Mouse (Mus musculus) right cerebral cortex, postnatal 36 days (tissue): ENCODE measurements around the gene Tmem178b.

Experiments used
- DNase-seq, 2 experiments: peaks; one replicate each; pipeline ENCODE4 v3.0.0; 2022; ENCODE audit warnings: low spot score in 2 of 2, mixed read lengths in 1 of 2

The Tmem178b gene

GRCm38 (mm10) chr6:40078353-40078752 is 205.3 kb downstream of the Tmem178b start:
- no peak for DNase-seq

GRCm38 (mm10) chr6:40083726-40084125 is 210.7 kb downstream of the Tmem178b start:
- DNase-seq: no peak

- no peak for DNase-seq
These were observed 218.2 kb downstream of the Tmem178b start for GRCm38 (mm10) chr6:40091250-40091651.

- no peak for DNase-seq
These were observed 225.4 kb downstream of the Tmem178b start for GRCm38 (mm10) chr6:40098498-40098897.

GRCm38 (mm10) chr6:40101785-40102184 is 228.7 kb downstream of the Tmem178b start:
- no peak for DNase-seq

- no peak for DNase-seq
These were observed 229.8 kb downstream of the Tmem178b start for GRCm38 (mm10) chr6:40102863-40103262.

- no peak for DNase-seq
These were observed 237.0 kb downstream of the Tmem178b start for GRCm38 (mm10) chr6:40110029-40110428.

GRCm38 (mm10) chr6:40110729-40111128 is 237.7 kb downstream of the Tmem178b start:
- DNase-seq: no peak

- peak; percentile 42 to 70 for DNase-seq
These were observed 239.4 kb downstream of the Tmem178b start for GRCm38 (mm10) chr6:40112488-40112887.

GRCm38 (mm10) chr6:40116225-40116624 is 243.2 kb downstream of the Tmem178b start:
- no peak for DNase-seq

- no peak for DNase-seq
These were observed 247.1 kb downstream of the Tmem178b start for GRCm38 (mm10) chr6:40120176-40120575.

- no peak for DNase-seq
These were observed 248.4 kb downstream of the Tmem178b start for GRCm38 (mm10) chr6:40121494-40121893.

GRCm38 (mm10) chr6:40123070-40123690 is 250.1 kb downstream of the Tmem178b start:
- no peak for DNase-seq

- DNase-seq: no peak
These were observed 250.9 kb downstream of the Tmem178b start for GRCm38 (mm10) chr6:40123960-40124359.

GRCm38 (mm10) chr6:40128716-40129115 is 255.6 kb downstream of the Tmem178b start:
- DNase-seq: no peak

- no peak for DNase-seq
These were observed 258.9 kb downstream of the Tmem178b start for GRCm38 (mm10) chr6:40131936-40132335.

- DNase-seq: no peak
These were observed 260.4 kb downstream of the Tmem178b start for GRCm38 (mm10) chr6:40133436-40133835.

- no peak for DNase-seq
These were observed 262.6 kb downstream of the Tmem178b start for GRCm38 (mm10) chr6:40135716-40136115.

GRCm38 (mm10) chr6:40137346-40137745 is 264.3 kb downstream of the Tmem178b start:
- no peak for DNase-seq

GRCm38 (mm10) chr6:40137831-40138520 is 264.9 kb downstream of the Tmem178b start:
- DNase-seq: no peak

- DNase-seq: no peak
These were observed 269.5 kb downstream of the Tmem178b start for GRCm38 (mm10) chr6:40142582-40142981.

GRCm38 (mm10) chr6:40144371-40144770 is 271.3 kb downstream of the Tmem178b start:
- no peak for DNase-seq

- DNase-seq: no peak
These were observed 272.5 kb downstream of the Tmem178b start for GRCm38 (mm10) chr6:40145601-40146000.
